Mouse (Mus musculus): ENCODE results near the gene Phf19. TPM values are rescaled to one million over a fixed set of nuclear protein-coding genes. Genes with fewer than 3 reads are reported as not detected.

Phf19 gene
- total and polyA plus RNA-seq, 3 experiments = 16.8 to 25.4 (median 20.5) TPM

GRCm38 (mm10) chr2:34953547-34954116, 39.8 kb upstream of the Phf19 start (continued):
- TF ChIP-seq ZMIZ1 (IDR thresholded peaks at IDR 0.05; ENCODE audit: low read depth, low read length) (peak; percentile 61; the same call in 1 of the 2 replicates), SIN3A (IDR thresholded peaks at IDR 0.05; ENCODE audit: low read length) (peak; percentile 76), MEF2A (IDR thresholded peaks at IDR 0.05; ENCODE audit: borderline replicate concordance, low read depth, low read length) (peak; percentile 92)

- no peak for DNase-seq (ENCODE audit: extremely low read depth)
- dilution Hi-C loops (cut with MboI; ENCODE audit: extremely low pct_ligation_motif_present, extremely low pct_unique_long_range_greater_than_20kb, low sequenced_read_pairs) = no loop called here
- in situ Hi-C loops (cut with MboI; ENCODE audit: low pct_ligation_motif_present, low pct_unique_long_range_greater_than_20kb, low sequenced_read_pairs) = no loop called here
- Histone ChIP-seq H3K4me3 (replicated peaks in 1 of 3; ENCODE audit: low read depth in 2 of 3, low read length in 2 of 3, poor library complexity in 1 of 3) (peak overlapping the region in 1 of 3 experiments; percentile 29), H3K4me1 (ENCODE audit: control insufficient read depth in 1 of 2, insufficient read depth in 2 of 2) (peaks cover 25 to 78% of the 10 kb centered on the region in 2 experiments), H3K27ac (ENCODE audit: insufficient read depth, low read depth) (peak overlapping the region; percentile 96), H3K4me2 (ENCODE audit: insufficient read depth, low read depth, poor library complexity, severe bottlenecking) (peak overlapping the region; percentile 76), H3K9me3 (replicated peaks; ENCODE audit: low read length) (no peaks in the 10 kb centered on the region), H3K36me3 (replicated peaks in 1 of 2; ENCODE audit: control insufficient read depth in 1 of 2, insufficient read depth in 1 of 2, low read length in 1 of 2) (peaks cover 52 to 72% of the 10 kb centered on the region in 2 experiments), H3K79me2 (replicated peaks; ENCODE audit: control insufficient read depth, extremely low read depth, insufficient read depth, poor library complexity, severe bottlenecking) (peaks cover 71% of the 10 kb centered on the region), H3K27me3 (replicated peaks) (no peaks in the 10 kb centered on the region), H3K9ac (ENCODE audit: insufficient read depth, low read depth) (peak overlapping the region; percentile 34; the same call in 1 of the 2 replicates)
- TF ChIP-seq EP300 (IDR thresholded peaks at IDR 0.05; ENCODE audit: low read length) (no peak), TCF12 (IDR thresholded peaks at IDR 0.05; ENCODE audit: low read depth, low read length) (no peak), MAZ (IDR thresholded peaks at IDR 0.05; ENCODE audit: low read depth, low read length) (0 out of 2 replicates have a peak, but pooled peaks have one; percentile 8), ZMIZ1 (IDR thresholded peaks at IDR 0.05; ENCODE audit: low read depth, low read length) (no peak), CHD2 (IDR thresholded peaks at IDR 0.05; ENCODE audit: low read length) (peak; percentile 49; the same call in 1 of the 2 replicates), SMC3 (IDR thresholded peaks at IDR 0.05; ENCODE audit: low read depth, low read length) (no peak)
These were observed 39.2 kb upstream of the Phf19 start for GRCm38 (mm10) chr2:34953018-34953417.

DNA sequence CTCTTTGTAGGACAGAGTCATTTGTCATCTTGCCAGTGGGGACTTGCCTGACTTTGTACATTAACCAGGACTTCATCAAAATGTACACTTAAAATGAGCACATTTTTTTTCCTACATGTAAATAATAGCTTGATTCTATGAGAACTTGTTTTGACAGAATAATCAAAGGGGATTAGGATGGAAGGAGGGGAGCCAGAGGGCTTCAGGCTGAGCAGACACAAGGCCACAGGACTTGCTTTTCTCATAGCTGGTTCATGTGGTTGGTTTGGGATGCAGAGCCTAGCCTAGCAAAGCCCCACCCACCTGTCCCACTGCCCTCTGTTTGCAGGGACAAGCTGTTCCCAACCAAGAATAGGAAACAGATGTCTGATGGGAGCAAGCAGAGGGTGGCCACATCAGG, 37.6 kb upstream of the Phf19 start:
- dilution Hi-C loops (cut with MboI; ENCODE audit: extremely low pct_ligation_motif_present, extremely low pct_unique_long_range_greater_than_20kb, low sequenced_read_pairs) = no loop called here
- no peak for DNase-seq (ENCODE audit: extremely low read depth)
- in situ Hi-C loops (cut with MboI; ENCODE audit: low pct_ligation_motif_present, low pct_unique_long_range_greater_than_20kb, low sequenced_read_pairs) = no loop called here

More for the DNA sequence above, 37.6 kb upstream of the Phf19 start:
- no peaks in the 10 kb centered on the region for H3K27me3 ChIP-seq (replicated peaks)
- TF ChIP-seq POLR2AphosphoS2 (IDR thresholded peaks at IDR 0.05; ENCODE audit: low read depth, low read length) (no peak), KAT2A (IDR thresholded peaks at IDR 0.05; ENCODE audit: insufficient replicate concordance, low read length) (no peak), HCFC1 (IDR thresholded peaks at IDR 0.05; ENCODE audit: low read depth, low read length) (no peak), TBP (conservative IDR thresholded peaks at IDR 0.05; ENCODE audit: low read depth, low read length) (no peak), SMC3 (IDR thresholded peaks at IDR 0.05; ENCODE audit: low read depth, low read length) (no peak), RAD21 (IDR thresholded peaks at IDR 0.05; ENCODE audit: low read depth, low read length) (no peak), TCF12 (IDR thresholded peaks at IDR 0.05; ENCODE audit: low read depth, low read length) (no peak), MAZ (IDR thresholded peaks at IDR 0.05; ENCODE audit: low read depth, low read length) (no peak), ELF1 (IDR thresholded peaks at IDR 0.05; ENCODE audit: low read depth, low read length) (no peak), E2F4 (IDR thresholded peaks at IDR 0.05; ENCODE audit: insufficient replicate concordance, low read depth, low read length) (no peak), ZKSCAN1 (IDR thresholded peaks at IDR 0.05; ENCODE audit: borderline replicate concordance, low read depth, low read length) (no peak), MAFK (IDR thresholded peaks at IDR 0.05; ENCODE audit: insufficient replicate concordance, low read length) (no peak), NRF1 (IDR thresholded peaks at IDR 0.05; ENCODE audit: low read depth, low read length) (no peak), ETS1 (conservative IDR thresholded peaks at IDR 0.05; ENCODE audit: low read depth, low read length) (no peak), ZMIZ1 (IDR thresholded peaks at IDR 0.05; ENCODE audit: low read depth, low read length) (no peak), BHLHE40 (IDR thresholded peaks at IDR 0.05; ENCODE audit: low read depth, low read length) (no peak), MXI1 (IDR thresholded peaks at IDR 0.05; ENCODE audit: low read depth, low read length) (no peak)
- H3K9me3 ChIP-seq (replicated peaks; ENCODE audit: low read length) = no peaks in the 10 kb centered on the region
- no peak overlapping the region for H3K27ac ChIP-seq (ENCODE audit: insufficient read depth, low read depth)
- no peak overlapping the region for H3K9ac ChIP-seq (ENCODE audit: insufficient read depth, low read depth)
- no peak overlapping the region for H3K4me3 ChIP-seq (replicated peaks in 1 of 3; ENCODE audit: low read depth in 2 of 3, low read length in 2 of 3, poor library complexity in 1 of 3)
- peaks cover 25 to 87% of the 10 kb centered on the region in 2 experiments for H3K4me1 ChIP-seq (ENCODE audit: control insufficient read depth in 1 of 2, insufficient read depth in 2 of 2)
- H3K36me3 ChIP-seq (replicated peaks in 1 of 2; ENCODE audit: control insufficient read depth in 1 of 2, insufficient read depth in 1 of 2, low read length in 1 of 2) = peaks cover 67 to 84% of the 10 kb centered on the region in 2 experiments
- no peak overlapping the region; the same call in 1 of the 2 replicates for H3K4me2 ChIP-seq (ENCODE audit: insufficient read depth, low read depth, poor library complexity, severe bottlenecking)
- peaks cover 57% of the 10 kb centered on the region for H3K79me2 ChIP-seq (replicated peaks; ENCODE audit: control insufficient read depth, extremely low read depth, insufficient read depth, poor library complexity, severe bottlenecking)
